Mouse (Mus musculus) lung, postnatal 36 days (tissue): ENCODE measurements at regions not wholly inside any gene's neighbourhood (a gene's known extent, or its start where the extent isn't known, plus 50 kb on each side); places are given as distances from the start of the nearest gene placed in this dataset.
A peak's percentile ranks its signal among the peaks of the same experiment; 100 is the strongest.
"Not testable (repeated sequence)": the region's sequence is repeated elsewhere in the genome, so short reads cannot be mapped to it uniquely, and the experiment has no call there.

Experiments
- DNase-seq: peaks from one replicate; pipeline ENCODE4 v3.0.0; 2022; ENCODE audit warnings: mixed read lengths

- no peak for DNase-seq
These were observed 78.6 kb upstream of the Cpsf6 start for GRCm38 (mm10) chr10:117458271-117459040.

- no peak for DNase-seq
These were observed 77.8 kb upstream of the Cpsf6 start for GRCm38 (mm10) chr10:117457701-117457950.

DNA sequence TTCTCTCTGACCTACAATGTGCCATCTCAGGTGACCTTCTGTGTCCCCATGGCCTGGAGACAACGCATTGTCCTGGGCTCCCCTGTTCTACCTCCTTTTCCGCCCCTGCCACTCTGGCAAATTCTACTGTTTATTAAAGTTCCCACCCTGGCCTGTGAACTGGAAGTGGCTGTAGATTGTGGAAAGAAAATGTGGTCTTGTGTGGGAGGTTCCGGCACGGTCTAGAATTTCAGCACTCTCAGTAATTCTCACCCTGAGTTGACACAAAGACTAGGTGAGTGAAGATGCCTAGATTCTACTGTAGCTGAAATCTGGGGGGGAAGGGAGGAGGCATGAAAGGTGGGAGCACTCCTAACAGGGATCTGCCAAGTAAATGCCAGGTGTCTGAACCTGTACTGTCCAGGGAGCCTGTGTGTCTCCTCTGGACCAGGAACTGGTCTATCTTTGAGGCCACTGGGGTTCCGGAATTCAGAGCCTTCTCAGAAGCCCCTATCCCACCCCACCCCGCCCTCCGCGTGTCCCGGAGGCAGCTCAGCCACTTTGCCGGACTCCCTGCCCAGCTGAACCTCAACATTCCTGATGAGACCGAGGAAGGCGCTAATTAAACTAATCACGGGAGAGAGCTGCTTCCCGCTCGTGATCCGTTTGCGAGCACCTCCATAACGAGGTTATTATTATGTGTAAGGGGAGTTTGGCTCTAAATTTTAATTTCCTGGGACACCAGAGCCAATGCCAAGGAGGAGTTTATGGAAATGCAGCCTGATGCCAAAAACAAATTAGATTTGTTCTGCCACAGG, 77.3 kb upstream of the Cpsf6 start:
- DNase-seq = no peak

- peak; percentile 15 for DNase-seq
These were observed 76.6 kb upstream of the Cpsf6 start for GRCm38 (mm10) chr10:117456427-117456826.

DNA sequence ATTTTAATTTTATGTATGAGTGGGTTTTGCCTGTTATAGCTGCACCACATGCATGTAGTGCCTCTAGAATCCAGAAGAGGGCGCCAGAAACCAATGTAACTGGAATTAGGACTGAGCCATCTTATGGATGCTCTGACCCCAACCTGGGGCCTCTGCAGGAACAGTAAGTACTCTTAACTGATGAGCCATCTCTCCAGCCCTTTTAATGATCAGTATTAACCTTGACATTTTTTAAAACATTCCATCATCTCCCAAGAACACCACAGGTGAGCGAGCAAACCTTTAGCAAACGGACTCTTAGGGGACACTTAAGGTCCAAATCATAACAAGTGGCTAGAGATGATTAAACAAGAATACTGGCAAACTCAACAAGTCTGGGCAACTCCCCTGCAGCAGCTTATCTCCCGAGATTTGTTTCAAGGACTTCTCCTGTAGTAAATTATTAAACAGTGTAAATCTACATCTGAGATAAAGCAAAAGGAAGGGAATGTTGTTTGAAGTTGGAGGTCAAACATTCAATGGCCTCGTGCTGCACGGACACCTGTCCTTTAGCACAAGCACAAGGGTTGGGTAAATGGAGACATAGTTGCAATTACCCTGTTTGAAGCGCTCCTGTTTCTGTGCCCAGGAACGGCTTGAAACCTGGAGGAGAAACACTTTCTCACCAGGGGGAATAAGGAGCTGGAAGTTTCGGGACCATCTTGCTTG, 75.9 kb upstream of the Cpsf6 start:
- peak; percentile 89 for DNase-seq

DNA sequence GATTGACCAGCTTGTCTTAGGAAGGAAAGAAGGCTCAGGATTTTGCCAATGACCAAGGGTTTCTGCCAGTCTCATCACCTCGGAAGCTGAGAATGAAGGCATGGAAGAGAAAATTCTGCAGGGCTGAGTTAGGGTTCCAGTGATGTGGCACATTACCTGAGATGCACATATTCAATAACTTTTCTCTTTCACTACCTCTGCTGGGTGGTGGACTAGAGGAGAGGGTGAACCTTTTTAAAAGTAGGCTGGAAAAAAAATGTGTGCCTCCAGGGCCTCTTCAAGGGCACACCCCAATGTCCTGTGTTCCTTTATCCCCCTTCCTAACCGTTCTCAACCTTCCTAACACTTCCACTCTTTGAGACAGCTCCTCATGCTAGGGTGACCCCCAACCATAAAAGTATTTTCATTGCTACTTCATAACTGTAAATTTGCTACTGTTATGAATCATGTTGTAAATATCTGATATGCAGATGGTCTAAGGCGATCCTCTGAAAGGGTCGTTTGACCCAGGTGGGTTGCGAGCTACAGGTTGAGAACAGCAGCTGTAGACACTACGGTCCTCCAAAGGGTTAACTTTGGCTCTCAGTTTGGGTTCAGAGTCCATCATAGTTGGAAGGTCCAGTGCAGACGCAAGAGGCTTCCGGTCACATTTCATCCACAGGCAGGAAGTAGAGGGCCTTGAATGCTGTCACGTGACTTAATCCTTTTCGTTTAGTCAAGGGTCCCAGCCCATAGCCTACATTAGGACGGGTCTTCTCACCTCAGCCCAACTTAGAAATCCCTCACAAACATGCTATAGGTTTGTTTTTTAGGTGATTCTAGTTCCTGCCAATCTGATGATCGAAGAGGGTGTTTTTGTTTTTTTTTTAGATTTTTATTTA, 75.1 kb upstream of the Cpsf6 start:
- no peak for DNase-seq

DNA sequence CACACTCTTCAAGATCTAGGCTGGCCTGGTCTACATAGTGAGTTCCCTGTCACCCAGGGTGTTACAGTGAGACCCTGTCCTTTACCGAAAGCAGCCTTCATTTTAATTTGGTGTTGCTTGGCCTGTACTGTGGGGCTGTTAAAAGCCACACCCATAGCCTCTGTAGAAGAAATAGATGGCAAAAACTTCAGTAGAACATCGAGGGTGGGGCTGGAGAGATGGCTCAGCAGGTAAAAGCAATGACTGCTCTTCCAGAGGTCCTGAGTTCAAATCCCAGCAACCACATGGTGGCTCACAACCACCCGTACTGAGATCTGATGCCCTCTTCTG, 74.3 kb upstream of the Cpsf6 start:
- DNase-seq = no peak

GRCm38 (mm10) chr10:117453406-117454170, 73.8 kb upstream of the Cpsf6 start:
- no peak for DNase-seq

- peak; percentile 86 for DNase-seq
These were observed 72.6 kb upstream of the Cpsf6 start for GRCm38 (mm10) chr10:117452190-117452950.

GRCm38 (mm10) chr10:117451396-117452185, 71.8 kb upstream of the Cpsf6 start:
- DNase-seq = no peak

DNA sequence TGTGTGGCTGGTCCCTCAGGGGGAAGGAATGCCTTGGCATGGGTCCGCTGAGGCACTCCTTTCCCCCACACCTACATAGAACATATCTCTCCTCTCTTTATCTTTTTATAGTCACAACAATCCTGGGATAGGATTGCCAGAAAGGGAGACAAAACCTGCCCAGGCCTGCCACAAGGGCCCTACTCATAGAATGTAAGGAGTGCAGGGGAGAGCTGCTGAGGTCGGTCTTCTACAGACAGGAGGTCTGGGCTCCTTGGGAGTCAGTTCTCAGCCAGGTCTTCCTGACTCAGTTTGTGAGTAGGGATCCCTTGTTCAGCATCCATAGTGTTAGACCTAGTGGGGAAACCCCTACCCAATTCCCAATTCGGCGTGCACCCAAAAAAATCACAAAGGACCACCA, 70.8 kb upstream of the Cpsf6 start:
- DNase-seq = no peak

- DNase-seq = no peak
These were observed 70.4 kb upstream of the Cpsf6 start for GRCm38 (mm10) chr10:117450240-117450569.

DNA sequence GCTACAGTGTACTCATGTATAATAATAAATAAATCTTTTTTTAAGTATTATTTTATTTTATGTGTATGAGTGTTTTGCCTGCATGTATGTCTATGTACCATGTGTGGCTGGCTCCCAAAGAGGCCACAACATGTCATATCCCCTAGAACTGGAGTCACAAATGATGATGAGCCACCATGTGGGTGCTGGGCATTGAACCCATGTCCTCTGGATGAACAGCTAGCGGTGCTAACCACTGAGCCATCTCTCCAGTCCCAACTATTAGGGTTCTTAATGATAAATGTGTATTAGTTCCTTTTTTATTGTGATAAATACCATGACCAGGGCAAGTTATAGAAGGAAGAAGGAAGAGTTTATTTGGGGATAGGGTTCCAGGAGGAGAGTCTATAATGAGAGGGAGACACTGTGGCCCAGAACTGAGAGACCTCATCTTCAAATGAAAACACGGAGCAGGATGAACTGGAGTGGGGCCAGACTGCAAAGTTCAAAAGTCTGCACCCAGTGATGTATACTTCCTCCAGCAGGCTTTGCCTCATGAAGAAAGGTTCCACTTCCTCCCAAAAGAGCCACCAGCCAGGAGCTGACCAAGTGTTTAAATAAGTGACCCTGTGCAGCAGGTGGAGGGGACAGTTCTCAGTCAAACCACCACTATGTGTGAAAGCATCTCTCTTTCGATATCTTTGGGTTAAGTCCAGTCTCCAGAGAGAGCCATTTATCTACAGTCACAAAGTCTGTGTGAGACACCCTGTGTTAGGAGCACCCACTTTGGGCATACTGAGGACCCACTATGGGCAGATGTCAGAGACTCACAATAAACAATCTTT, 69.8 kb upstream of the Cpsf6 start:
- no peak for DNase-seq

DNA sequence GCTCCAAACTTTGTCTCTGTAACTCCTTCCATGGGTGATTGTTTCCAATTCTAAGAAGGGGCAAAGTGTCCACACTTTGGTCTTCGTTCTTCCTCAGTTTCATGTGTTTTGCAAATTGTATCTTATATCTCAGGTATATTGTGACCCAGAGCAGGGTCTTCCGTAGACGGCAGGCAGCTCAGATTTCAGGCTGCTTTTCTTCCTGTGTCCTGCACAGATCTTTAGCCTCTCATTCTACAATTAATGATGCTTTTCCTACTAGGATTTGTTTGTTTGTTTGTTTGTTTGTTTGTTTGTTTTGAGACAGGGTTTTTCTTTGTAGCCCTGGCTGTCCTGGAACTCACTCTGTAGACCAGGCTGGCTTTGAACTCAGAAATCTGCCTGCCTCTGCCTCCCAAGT, 69.0 kb upstream of the Cpsf6 start:
- not testable (repeated sequence) for DNase-seq

- DNase-seq = no peak
These were observed 67.8 kb upstream of the Cpsf6 start for GRCm38 (mm10) chr10:117447626-117448025.

DNA sequence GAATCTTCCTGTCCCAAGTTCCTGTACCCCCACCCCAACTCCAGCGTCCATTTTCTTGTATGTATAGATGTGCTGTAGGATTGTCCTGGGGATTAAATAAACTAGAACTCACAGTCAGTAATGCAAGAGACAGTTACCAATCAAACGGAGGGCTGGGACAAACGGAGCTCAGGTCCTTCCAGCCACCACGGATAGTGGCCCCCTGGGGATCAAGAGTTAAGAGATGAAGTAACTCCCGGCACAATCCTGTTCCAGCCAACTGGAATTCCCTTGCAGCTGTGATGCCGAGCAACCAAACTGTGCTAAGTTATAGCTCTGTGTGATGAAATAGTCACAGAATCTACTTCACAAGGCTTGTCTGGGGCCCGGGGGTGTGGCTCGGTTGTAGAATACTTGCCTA, 67.4 kb upstream of the Cpsf6 start:
- DNase-seq = no peak

DNA sequence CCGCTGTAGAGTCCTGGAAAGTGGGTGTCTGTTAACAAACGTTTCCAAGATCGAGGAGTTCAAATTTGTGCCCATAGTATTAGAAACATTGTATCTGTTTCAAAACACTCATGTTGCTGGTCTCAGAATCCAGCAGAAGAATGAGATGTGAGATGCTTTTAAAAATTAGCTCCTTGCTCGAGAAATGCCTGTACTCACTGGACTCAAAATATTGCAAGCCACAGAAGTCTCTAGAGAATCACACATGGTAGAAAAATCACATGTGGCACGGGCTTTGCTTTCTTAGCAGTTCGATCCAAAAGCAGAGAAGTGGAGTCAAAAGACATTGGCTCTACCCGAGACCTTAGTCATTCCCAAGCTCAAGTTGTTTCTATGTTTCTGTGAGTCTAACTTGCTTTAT, 67.0 kb upstream of the Cpsf6 start:
- no peak for DNase-seq

DNA sequence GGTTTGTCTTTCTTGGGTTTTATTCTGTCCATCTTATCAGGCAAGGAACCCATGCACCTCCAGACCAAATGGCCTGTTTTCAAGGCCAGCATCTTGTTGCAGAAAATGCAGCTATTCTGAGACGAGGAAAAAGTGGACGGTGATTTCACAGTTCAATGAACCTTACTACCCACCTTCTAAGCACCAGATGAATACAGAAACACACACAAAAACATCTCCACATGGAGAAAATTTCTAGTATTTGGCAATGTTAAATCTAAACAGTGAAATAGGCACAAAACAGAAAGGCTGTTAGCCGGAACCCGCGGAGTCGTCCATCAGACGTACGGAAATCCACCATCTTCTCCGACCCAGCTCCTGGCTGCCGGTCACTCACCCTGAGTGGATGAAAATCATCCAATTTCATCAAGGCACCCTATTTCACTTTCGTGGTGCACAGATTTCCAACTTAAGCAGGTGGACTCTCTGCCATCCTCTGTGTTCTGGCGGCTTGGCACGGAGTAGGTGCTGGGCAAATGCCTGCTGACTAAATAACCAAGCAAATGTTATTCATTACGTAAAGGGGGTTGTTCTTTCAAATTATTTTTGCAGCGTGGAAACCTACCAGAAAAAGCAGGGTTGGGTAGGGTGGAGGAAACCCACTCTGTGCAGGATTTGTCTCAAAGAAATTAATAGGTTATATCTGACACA, 66.1 kb upstream of the Cpsf6 start:
- DNase-seq = no peak

DNA sequence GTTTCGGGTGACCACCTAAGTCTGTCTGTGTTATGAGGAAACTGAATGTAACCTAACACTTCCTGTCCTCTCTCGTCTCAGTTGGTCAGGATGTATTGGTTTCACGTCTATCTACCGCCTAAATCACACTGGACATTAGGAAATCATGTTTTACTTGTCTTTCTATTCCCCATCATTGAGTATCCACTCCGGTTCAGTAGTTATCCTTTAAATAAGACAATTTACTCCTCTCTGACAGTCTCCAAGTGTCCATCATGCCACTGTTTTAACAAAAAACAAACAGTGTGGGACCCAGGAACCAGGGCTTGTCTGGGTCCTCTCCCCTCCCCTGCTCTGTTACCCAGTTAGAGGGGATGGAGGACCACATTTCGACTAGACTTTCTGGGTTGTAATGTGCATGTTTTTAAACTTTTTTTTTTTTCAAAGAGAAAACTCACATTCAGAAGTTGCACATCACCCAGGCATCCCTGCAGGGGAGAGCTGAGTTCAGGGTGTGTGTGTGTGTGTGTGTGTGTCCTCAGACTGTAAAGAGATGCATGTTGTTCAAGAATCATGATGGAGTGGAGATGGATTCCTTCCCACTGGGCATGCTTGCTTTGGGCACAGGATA, 65.5 kb upstream of the Cpsf6 start:
- DNase-seq = no peak
